Mouse (Mus musculus) gastrocnemius, adult 2 months (tissue): ENCODE results near the gene Bcl2l11. TPM values are rescaled to one million over a fixed set of nuclear protein-coding genes. Genes with fewer than 3 reads are reported as not detected.
A peak's percentile ranks its signal among the peaks of the same experiment; 100 is the strongest.

Experiments
- DNase-seq: peaks from one replicate; pipeline ENCODE4 v3.0.0; 2022
- H3K27ac ChIP-seq: fragments of 200-600 bp; 2 replicates; pipeline ENCODE4 v1.8.1; 2022; ENCODE audit warnings: mild to moderate bottlenecking
- H3K4me3 ChIP-seq: fragments of 200-600 bp; 2 replicates; pipeline ENCODE4 v1.8.1; 2022; ENCODE audit warnings: mild to moderate bottlenecking, moderate library complexity
- CTCF ChIP-seq: fragments of 200-600 bp; IDR thresholded peaks from 2 replicates; pipeline ENCODE4 v1.8.1; 2022; ENCODE audit warnings: antibody characterized with exemption, mild to moderate bottlenecking, moderate library complexity
- intact Hi-C: fragments of 180-260 bp; cut with DNase I; formaldehyde crosslinking; loops from one replicate; pipeline ENCODE4 v1.15.1; 2025
- total RNA-seq, 2 experiments: library from RNA; stranded (reverse); gene quantifications; 2 replicates each; pipeline ENCODE4 v1.2.3; 2021

Gene Bcl2l11
- total RNA-seq, 2 experiments from 2014 or later = 5.1 to 9.0 TPM

DNA sequence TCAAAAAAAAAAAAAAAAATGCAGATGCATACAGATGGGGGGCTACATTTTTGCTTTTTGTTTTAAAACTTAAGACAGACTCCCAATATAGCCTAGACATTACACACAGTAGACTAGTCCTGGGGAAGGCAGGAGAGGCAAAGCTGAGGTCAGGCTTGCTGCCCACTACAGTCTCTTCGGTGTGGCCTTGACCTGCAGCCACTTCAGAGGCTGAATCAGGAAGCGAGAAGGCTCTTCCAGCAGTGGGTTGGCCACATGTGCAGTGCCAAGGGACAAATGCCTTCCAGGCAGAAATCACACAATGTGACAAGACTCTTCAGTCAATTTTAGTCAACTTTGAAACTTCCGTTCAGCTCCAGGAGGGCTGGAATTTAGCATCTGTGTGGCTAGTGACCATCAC, 62.6 kb downstream of the Bcl2l11 start:
- intact Hi-C loops = no loop called here
- no peak overlapping the region for H3K4me3 ChIP-seq
- TF ChIP-seq CTCF = no peak
- no peak overlapping the region for H3K27ac ChIP-seq
- DNase-seq = no peak

DNA sequence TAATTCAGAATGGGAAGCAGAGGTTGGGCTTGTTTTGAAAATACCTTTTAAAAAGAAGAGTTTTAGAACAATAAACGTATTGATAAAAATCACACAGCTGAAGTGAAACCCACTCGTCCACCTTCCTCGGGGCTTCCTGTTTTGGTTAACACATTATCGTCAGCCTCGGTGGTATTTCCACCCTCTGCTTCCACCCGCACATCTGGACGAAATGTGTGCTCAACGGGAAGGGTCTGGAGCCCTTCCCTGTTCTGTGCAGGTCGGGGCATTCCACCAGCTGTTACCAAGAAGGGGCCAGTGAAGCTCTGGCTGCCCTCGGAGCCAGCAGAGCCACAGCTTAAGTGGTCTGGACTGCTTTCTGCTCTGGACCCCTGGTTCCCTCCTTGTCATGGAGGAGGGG, 63.9 kb downstream of the Bcl2l11 start:
- DNase-seq = no peak

DNA sequence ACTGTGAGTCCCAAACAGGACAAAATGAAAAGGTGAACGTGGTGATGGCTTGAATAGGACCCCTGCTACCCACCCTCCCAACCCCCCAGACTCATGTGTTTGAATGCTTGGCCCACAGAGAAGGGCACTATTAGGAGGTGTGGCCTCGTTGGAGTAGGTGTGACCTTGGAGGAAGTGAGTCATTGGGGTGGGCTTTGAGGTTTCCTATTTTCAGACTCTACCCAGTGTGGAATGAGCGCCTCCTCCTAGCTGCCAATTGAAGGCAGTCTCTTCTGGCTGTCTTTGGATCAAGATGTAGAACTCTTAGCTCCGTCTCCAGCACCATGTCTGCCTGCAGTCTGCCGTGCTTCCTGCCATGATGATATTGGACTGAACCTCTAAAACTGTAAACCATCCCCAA, 64.4 kb downstream of the Bcl2l11 start:
- no peak overlapping the region for H3K27ac ChIP-seq
- DNase-seq = no peak
- intact Hi-C loops = no loop called here
- H3K4me3 ChIP-seq = no peak overlapping the region
- no peak for TF ChIP-seq CTCF

More for the DNA sequence above, 63.9 kb downstream of the Bcl2l11 start:
- intact Hi-C loops = no loop called here
- Histone ChIP-seq H3K27ac (no peak overlapping the region), H3K4me3 (peak overlapping the region; percentile 19; the same call in 1 of the 2 replicates)
- TF ChIP-seq CTCF = no peak

DNA sequence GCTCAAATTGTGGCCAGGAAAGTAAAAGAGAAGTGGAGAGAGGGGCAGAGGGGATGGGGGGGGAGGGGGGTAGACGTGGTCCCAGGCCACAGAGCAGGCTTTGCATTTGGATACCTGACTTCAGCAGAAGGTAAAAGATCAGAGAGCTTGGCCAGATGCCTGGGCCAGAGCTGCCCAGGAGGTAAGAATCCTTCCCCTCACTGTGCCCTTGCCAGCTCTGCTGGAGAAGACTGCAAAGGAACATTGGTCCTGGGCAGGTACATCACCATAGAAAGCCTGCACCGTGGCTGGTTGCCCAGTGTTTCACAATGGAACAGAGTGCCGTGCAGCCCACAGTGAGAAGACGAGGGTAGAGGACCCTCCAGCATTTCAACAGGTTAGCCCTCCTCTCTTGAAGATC, 67.6 kb downstream of the Bcl2l11 start:
- Histone ChIP-seq H3K4me3 (no peak overlapping the region), H3K27ac (no peak overlapping the region)
- no peak for DNase-seq
- intact Hi-C loops = no loop called here
- no peak for TF ChIP-seq CTCF

DNA sequence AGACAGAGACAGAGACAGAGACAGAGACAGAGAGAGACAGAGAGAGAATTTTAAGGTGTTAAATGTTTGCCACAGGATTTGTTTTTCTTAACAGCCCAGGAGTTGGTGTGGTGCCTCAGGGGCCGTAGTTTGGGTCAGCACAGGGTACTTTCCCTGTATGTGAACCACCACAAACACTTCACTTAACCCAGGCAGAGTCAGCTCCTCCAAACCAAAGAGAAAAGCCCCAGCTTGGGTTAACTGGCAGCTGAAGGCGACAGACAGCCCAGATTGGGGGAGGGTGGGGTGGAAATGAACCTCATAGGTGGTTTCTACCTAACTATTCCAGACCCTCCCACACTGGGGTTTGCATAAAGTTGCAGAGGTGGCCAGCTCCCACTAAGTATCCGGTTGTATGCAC, 71.5 kb downstream of the Bcl2l11 start:
- no peak for TF ChIP-seq CTCF
- Histone ChIP-seq H3K27ac (no peak overlapping the region), H3K4me3 (no peak overlapping the region)
- intact Hi-C loops = no loop called here
- DNase-seq = no peak

DNA sequence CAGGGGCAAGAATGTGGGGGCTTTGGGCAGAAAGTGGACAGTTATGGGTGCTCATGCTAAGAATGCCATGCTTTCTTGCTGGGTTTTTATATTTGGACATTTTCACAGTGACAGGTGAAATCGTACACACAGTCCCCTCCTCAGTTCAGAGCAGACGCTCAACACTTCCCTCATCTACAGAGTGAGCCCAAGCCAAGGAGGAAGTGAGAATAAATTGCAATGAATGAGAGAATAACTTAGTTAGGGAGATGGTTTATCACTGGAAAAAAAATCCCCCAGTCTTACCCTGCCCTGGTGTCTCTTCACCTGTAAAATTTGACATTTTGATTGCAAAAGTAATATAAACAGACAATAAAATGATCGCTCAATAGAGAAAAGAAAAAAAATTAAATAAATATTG, 77.3 kb downstream of the Bcl2l11 start:
- no peak for TF ChIP-seq CTCF
- intact Hi-C loops = no loop called here
- DNase-seq = no peak
- Histone ChIP-seq H3K4me3 (no peak overlapping the region), H3K27ac (no peak overlapping the region)

DNA sequence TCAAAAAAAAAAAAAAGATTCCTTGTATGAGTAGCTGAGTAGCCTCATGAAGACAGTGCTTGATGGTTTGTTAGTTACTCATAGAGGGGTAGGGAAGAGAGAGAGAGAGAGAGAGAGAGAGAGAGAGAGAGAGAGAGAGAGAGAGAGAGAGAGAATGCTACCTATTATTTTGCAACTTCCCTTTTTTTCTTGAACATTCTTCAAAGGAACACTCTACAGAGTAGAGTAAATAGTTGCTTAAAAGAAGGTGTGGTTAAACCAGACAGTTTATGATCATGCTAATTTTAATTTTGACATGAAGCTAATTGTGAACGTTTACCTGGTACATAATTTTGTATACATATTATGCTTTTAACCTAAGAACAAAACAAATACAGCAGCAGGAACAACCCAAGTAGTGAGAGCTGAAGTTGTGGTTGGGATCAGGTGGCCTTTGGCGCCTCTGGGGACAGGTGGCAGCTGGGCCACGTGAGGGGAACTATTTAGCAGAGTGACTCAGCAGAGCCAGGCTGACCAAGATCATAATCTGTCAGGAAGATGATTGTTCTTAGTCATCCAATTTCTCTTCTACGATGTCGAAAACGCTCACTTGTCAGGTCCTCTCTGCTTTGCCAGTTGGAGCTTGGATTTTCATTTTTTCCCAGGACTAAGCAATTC, 78.0 kb downstream of the Bcl2l11 start:
- intact Hi-C loops = no loop called here
- Histone ChIP-seq H3K27ac (no peak overlapping the region), H3K4me3 (no peak overlapping the region)
- DNase-seq = peak; percentile 28
- no peak for TF ChIP-seq CTCF

DNA sequence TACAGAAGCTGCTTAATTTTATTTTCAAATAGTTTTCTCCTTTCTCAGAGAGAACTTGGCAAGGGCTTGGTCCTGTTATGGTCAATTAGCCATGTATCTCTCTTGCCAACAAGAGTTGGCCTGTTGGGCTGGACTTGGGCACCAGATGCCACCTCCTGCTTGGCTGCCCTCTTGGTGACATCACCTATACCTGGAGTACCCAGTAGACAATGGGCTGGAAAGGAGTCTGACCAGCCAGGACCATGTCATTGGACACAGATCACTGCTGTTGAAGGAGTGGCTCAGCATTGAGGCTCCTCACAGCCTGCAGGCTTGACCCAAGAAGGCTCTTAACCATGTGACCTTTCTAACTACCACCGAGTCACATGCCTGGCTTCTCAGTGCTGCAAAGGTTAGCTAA, 82.7 kb downstream of the Bcl2l11 start:
- no peak for DNase-seq
- no peak for TF ChIP-seq CTCF
- H3K4me3 ChIP-seq = no peak overlapping the region
- H3K27ac ChIP-seq = no peak overlapping the region
- intact Hi-C loops = no loop called here

DNA sequence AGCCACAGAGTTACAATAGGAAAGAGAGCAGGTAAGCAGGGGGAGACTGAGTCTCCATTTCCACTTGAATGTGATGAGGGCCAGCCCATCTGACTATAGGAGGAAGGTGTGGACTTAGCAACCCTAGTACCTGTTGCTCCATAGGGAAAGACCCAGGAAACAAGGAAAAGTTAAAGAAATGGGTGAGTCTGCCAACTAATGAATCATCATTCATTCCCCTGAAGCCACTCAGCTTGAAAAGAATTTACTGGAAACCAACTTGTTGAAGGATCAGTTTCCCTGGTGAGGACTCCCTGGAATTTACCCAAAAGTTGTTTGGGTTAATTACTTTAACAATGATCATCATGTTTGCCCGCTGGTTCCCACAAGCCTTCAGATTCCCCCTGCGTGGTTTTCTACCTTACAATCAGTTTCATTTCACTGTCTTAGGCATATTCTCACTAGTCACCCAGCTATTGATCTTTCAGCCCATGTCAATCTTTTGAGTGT, 84.0 kb downstream of the Bcl2l11 start:
- DNase-seq = no peak
- H3K4me3 ChIP-seq = no peak overlapping the region
- TF ChIP-seq CTCF = no peak
- intact Hi-C loops = no loop called here
- H3K27ac ChIP-seq = no peak overlapping the region

DNA sequence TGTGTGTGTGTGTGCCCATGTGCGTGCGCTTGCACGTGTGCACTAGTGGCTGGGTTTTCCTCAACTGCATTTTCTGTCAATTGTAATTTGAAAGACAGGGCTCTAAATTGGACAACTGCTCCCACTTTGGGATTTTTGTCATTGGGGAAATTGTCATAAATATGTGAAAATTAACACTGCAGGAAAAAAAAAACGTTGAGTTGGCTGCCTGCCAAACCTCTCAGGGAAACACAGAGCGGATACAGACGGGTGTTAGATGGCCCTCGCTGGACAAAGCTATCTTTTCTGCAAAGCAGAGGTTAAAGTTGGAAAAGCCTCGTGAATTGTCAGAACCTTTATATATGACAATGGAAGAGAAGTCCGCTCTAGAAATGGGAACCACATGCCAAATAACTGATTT, 84.5 kb downstream of the Bcl2l11 start:
- TF ChIP-seq CTCF = no peak
- Histone ChIP-seq H3K27ac (no peak overlapping the region), H3K4me3 (no peak overlapping the region)
- DNase-seq = no peak
- intact Hi-C loops = no loop called here

DNA sequence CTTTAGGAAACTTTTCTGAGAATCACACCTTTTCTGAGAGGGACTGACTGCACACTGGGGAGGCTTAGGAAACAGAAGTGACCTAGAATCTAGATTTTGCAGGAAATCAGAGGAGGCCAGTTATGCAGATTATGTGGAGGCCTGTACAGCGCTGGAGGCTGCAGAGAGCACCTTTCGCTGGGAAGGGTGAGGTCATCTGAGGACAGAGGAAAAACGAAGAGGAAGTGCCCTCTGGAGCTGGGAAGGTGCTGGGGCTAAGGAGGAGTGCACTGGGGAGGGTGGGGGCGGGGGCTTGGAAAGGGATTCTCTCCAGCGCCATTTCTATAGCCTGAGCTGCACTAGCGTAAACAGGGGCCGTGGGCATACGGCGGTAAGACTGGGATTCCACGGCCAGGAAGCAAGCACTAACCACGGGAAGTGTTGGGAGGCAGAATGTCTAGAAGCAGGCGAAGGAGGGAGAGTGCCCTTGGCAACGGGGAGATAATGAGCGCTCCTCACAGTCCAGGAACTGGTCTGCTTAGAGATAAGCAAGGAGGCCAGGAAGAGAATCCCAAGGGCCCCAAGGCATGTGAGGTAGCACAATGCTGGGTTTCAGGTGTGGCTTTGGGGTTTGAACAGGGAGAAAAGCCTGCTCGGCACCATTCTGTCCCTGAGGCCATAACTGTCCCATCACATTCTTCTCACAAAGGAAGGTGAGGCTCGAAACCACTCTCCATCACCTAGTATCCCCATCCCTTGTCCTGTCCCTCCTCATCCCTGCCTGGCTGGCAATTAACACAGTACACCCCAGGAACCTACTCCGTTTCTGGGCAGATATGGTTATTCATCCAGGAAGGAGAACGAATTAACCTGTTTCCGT, 85.4 kb downstream of the Bcl2l11 start:
- TF ChIP-seq CTCF = no peak
- no peak for DNase-seq
- intact Hi-C loops = no loop called here
- peak overlapping the region; percentile 35; the same call in 1 of the 2 replicates for H3K27ac ChIP-seq
- H3K4me3 ChIP-seq = peak overlapping the region; percentile 32

DNA sequence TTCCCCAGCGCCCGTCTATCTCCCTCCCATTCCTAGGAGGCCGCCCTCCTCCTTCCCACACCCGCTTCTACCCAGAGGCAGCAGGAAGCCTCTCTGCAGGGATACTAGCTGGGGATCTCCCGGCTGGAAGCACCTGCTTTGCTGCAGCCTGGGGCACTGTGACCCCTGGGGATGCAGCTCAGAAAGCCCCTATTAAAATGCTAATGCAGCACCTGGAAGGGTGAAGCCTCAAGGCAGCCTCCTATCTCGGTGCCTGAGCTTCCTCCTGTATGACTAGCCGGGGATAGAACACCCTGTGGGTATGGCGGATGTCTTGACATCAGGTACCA, 86.0 kb downstream of the Bcl2l11 start:
- Histone ChIP-seq H3K4me3 (no peak overlapping the region), H3K27ac (no peak overlapping the region)
- no peak for DNase-seq
- TF ChIP-seq CTCF = no peak
- intact Hi-C loops = no loop called here
